Mouse (Mus musculus) embryonic fibroblast, embryonic 13.5 days (primary cell): ENCODE measurements around the gene Ulk2. TPM values are rescaled to one million over a fixed set of nuclear protein-coding genes. Genes with fewer than 3 reads are reported as not detected.

ENCODE experiments used
- H3K27ac ChIP-seq: 2 replicates; pipeline ENCODE4 v1.5.1; 2012; ENCODE audit warnings: low read length, control low read depth, inconsistent platforms; ENCODE audit not compliant: insufficient read depth
- H3K4me1 ChIP-seq: 2 replicates; pipeline ENCODE4 v1.6.1; 2011; ENCODE audit warnings: low read length; ENCODE audit not compliant: control insufficient read depth, insufficient read depth
- H3K4me3 ChIP-seq: 2 replicates; pipeline ENCODE4 v1.5.1; 2011; ENCODE audit warnings: mild to moderate bottlenecking, control low read depth, low read length; ENCODE audit not compliant: insufficient read depth
- CTCF ChIP-seq: IDR thresholded peaks from 2 replicates; pipeline ENCODE4 v1.5.1; 2011; ENCODE audit warnings: mild to moderate bottlenecking, control low read depth, low read length, moderate library complexity, borderline replicate concordance; ENCODE audit not compliant: insufficient read depth
- POLR2A ChIP-seq: IDR thresholded peaks from 2 replicates; pipeline ENCODE4 v1.6.1; 2011; ENCODE audit warnings: low read depth, mild to moderate bottlenecking, control low read depth, low read length, moderate library complexity
- polyA plus RNA-seq: library from polyadenylated mRNA; stranded (reverse); fragments of >200 nt; gene quantifications from 2 replicates; pipeline ENCODE4 v1.2.4, GENCODE M21; 2011; ENCODE audit warnings: low read depth; ENCODE audit not compliant: missing spikeins, insufficient read length

The Ulk2 gene
- 36.0 and 46.1 TPM in 2 replicates for polyA plus RNA-seq

DNA sequence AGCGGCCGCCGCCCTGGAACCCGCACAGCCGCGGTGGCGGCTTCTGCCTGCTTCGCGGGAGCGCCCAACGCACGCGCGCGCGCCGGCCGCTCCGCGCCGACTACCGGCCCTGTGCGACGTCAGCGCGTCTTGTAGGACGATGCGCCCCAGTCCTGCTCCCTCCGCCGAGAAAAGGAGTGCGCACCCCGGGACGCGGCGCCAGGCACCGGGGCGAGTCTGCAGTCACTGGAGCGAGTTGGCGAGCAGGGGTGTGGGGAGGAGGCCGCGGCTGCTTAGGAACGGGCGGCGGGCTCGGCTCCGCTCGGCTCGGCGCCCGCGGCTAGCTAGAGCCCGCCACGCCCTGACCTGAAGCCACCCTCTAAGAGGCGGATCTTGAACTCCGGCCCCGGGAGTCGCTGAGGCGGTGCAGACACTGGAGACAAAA is at the start of gene Ulk2:
Gene Ulk2, minus strand, starts transcription at position 86 of the 424 bp plus-strand sequence.
- H3K27ac ChIP-seq, result peak within 1 kb of the TSS; percentile 49
- TF ChIP-seq CTCF (no peak), POLR2A (peak; percentile 97)
- H3K4me3 ChIP-seq, result peak within 1 kb of the TSS; percentile 72
- H3K4me1 ChIP-seq, result no peaks in the 10 kb centered on the region

DNA sequence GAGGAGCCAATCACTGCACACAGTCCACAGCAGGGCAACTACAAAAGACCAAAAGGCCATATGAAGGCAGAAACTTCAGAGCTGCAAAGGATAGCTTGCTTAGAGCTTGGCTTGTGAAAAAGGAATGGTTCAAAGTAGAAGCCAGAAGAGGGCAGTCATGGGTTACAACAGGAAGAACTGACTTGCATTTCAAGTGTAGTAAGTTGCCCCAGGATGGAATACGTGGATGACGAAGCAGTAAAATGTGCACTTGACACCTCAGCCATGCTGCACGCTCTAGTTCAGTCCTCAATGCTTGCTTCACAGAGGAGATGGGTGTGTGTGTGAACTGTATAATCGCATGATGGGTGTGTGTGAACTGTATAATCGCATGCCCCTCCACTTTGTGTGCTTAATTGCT is 27.3 kb upstream of the Ulk2 start:
- no peaks in the 10 kb centered on the region for H3K4me1 ChIP-seq
- TF ChIP-seq POLR2A (no peak), CTCF (no peak)
- H3K4me3 ChIP-seq, result no peak overlapping the region
- H3K27ac ChIP-seq, result no peak overlapping the region

DNA sequence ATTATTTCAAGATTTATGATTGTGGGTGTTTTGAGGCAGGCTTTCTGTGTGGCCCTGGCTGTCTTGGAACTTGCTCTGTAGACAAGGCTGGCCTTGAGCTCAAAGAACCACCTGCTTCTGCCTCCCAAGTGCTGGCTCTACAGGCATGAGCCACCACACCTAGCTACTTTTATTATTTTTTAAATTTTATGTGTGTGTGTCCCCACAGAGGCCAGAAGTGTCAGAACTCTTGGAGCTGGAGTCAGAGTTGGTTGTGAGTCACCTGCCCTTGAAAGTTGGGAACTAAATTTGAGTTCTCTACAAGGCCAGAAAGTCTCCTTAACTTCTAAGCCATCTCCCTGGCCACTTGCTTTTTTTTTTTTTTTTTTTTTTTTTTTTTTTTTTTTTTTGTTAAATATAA is 25.0 kb upstream of the Ulk2 start:
- Histone ChIP-seq H3K27ac (no peak overlapping the region), H3K4me3 (no peak overlapping the region), H3K4me1 (no peaks in the 10 kb centered on the region)
- TF ChIP-seq CTCF (no peak), POLR2A (no peak)

GRCm38 (mm10) chr11:61871881-61872280 is 17.0 kb upstream of the Ulk2 start:
- TF ChIP-seq CTCF (no peak), POLR2A (no peak)
- Histone ChIP-seq H3K4me3 (no peak overlapping the region), H3K4me1 (no peaks in the 10 kb centered on the region), H3K27ac (no peak overlapping the region)

DNA sequence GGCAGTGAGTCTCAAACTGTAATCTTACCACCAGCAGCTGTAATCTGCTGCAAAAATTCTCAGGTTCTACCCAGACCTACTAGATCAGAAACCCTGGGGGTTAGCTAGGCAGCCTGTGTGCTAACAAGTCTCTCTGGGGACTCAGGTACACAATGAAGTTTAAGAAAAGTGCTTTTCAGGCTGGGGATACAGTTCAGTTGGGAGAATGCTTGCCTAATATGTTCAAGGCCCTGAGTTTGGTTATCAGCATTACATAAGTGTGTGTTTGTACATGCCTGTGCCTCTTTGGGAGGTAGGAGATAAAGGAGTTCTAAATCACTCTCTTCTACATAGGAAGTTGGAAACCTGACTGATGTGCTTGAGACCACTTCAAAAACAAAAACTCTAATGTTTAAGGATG is 12.0 kb upstream of the Ulk2 start:
- no peak overlapping the region for H3K27ac ChIP-seq
- TF ChIP-seq CTCF (no peak), POLR2A (no peak)
- H3K4me3 ChIP-seq, result no peak overlapping the region
- H3K4me1 ChIP-seq, result no peaks in the 10 kb centered on the region

- H3K4me3 ChIP-seq, result no peak overlapping the region
- no peak for TF ChIP-seq POLR2A
- no peak for TF ChIP-seq CTCF
- H3K4me1 ChIP-seq, result no peaks in the 10 kb centered on the region
- no peak overlapping the region for H3K27ac ChIP-seq
These were observed 7.1 kb upstream of the Ulk2 start for GRCm38 (mm10) chr11:61861781-61862547.

- no peaks in the 10 kb centered on the region for H3K4me1 ChIP-seq
- no peak for TF ChIP-seq POLR2A
- no peak for TF ChIP-seq CTCF
- H3K4me3 ChIP-seq, result no peak overlapping the region
- no peak overlapping the region for H3K27ac ChIP-seq
These were observed 4.4 kb upstream of the Ulk2 start for GRCm38 (mm10) chr11:61859316-61859715.

GRCm38 (mm10) chr11:61855539-61855938 is 666 bp upstream of the Ulk2 start:
- H3K27ac ChIP-seq, result peak overlapping the region; percentile 49

GRCm38 (mm10) chr11:61854211-61854987 is 474 bp downstream of the Ulk2 start:
- Histone ChIP-seq H3K4me1 (no peaks in the 10 kb centered on the region), H3K4me3 (peak overlapping the region; percentile 72), H3K27ac (0 out of 2 replicates have a peak overlapping the region, but pooled peaks have one; percentile 29)
- TF ChIP-seq CTCF (peak; percentile 36; the same call in 1 of the 2 replicates), POLR2A (peak; percentile 60; the same call in 1 of the 2 replicates)

More at GRCm38 (mm10) chr11:61855539-61855938, 666 bp upstream of the Ulk2 start:
- Histone ChIP-seq H3K4me3 (peak overlapping the region; percentile 72), H3K4me1 (no peaks in the 10 kb centered on the region)
- no peak for TF ChIP-seq CTCF
- 0 out of 2 replicates have a peak, but pooled peaks have one; percentile 8 for TF ChIP-seq POLR2A
